Mouse (Mus musculus) lung, adult 2 months (tissue): ENCODE measurements around the gene Srrm4.

ENCODE experiments used
- CTCF ChIP-seq: fragments of 200-500 bp; IDR thresholded peaks from 2 replicates; pipeline ENCODE4 v1.5.1; 2011; ENCODE audit warnings: mild to moderate bottlenecking, low read length, control low read depth; ENCODE audit not compliant: insufficient read depth
- POLR2A ChIP-seq: fragments of 200-500 bp; IDR thresholded peaks from 2 replicates; pipeline ENCODE4 v1.6.1; 2011; ENCODE audit warnings: low read depth, mild to moderate bottlenecking, control low read depth, low read length, borderline replicate concordance; ENCODE audit errors: extremely low read depth

- TF ChIP-seq CTCF (no peak), POLR2A (no peak)
Observed at GRCm38 (mm10) chr5:116490826-116491225, 100.8 kb downstream of the Srrm4 start.
